Mouse (Mus musculus) kidney, embryonic 16.5 days (tissue): Measurements from ENCODE around the gene Olfr933. TPM values are rescaled to one million over a fixed set of nuclear protein-coding genes. Genes with fewer than 3 reads are reported as not detected.
A peak's percentile ranks its signal among the peaks of the same experiment; 100 is the strongest.

ENCODE experiments used
- ATAC-seq: fragments of 200-750 bp; cut with Nextera tagmentation; 2 replicates; pipeline ENCODE4 v1.8.0; 2017; ENCODE audit warnings: moderate TSS enrichment; ENCODE audit not compliant: low FRiP score, low TSS enrichment
- H3K27ac ChIP-seq: fragments of 300-500 bp; sonication (generic); 2 replicates; pipeline ENCODE4 v1.5.1; 2014; ENCODE audit warnings: low read length
- H3K27me3 ChIP-seq: fragments of 300-500 bp; sonication (generic); 2 replicates; pipeline ENCODE4 v1.6.1; 2014; ENCODE audit warnings: low read length, control low read depth, mixed read lengths; ENCODE audit not compliant: insufficient read depth
- H3K36me3 ChIP-seq: fragments of 300-500 bp; sonication (generic); 2 replicates; pipeline ENCODE4 v1.6.1; 2014; ENCODE audit warnings: low read length, control low read depth, mixed read lengths; ENCODE audit not compliant: insufficient read depth
- H3K4me1 ChIP-seq: fragments of 300-500 bp; sonication (generic); 2 replicates; pipeline ENCODE4 v1.6.1; 2014; ENCODE audit warnings: low read length, control low read depth, mixed read lengths; ENCODE audit not compliant: insufficient read depth
- H3K4me2 ChIP-seq: fragments of 300-500 bp; sonication (generic); replicated peaks from 2 replicates; pipeline ENCODE4 v1.6.1; 2014; ENCODE audit warnings: low read depth, low read length
- H3K4me3 ChIP-seq: fragments of 300-500 bp; sonication (generic); 2 replicates; pipeline ENCODE4 v1.5.1; 2014; ENCODE audit warnings: mild to moderate bottlenecking, low read length
- H3K9ac ChIP-seq: fragments of 300-500 bp; sonication (generic); replicated peaks from 2 replicates; pipeline ENCODE4 v1.6.1; 2014; ENCODE audit warnings: low read length
- H3K9me3 ChIP-seq: fragments of 300-500 bp; sonication (generic); 2 replicates; pipeline ENCODE4 v1.6.1; 2016; ENCODE audit warnings: low read length, control low read depth
- WGBS: fragments of 180-500 bp; shearing (Covaris S2); extraction: QIAGEN DNeasy Blood & Tissue Kit; methylation state at CpG from one replicate; pipeline ENCODE4 v1.1.7; 2014; 5-methylcytosine and 5-hydroxymethylcytosine counted together
- polyA plus RNA-seq: library from polyadenylated mRNA; unstranded; fragments of >200 nt; fragmentation: Nextera tagmentation; extraction: Ambion mirVana; gene quantifications from 2 replicates; pipeline ENCODE4 v1.2.1, GENCODE M21; 2015

The Olfr933 gene
- polyA plus RNA-seq: not detected in 2 replicates

DNA sequence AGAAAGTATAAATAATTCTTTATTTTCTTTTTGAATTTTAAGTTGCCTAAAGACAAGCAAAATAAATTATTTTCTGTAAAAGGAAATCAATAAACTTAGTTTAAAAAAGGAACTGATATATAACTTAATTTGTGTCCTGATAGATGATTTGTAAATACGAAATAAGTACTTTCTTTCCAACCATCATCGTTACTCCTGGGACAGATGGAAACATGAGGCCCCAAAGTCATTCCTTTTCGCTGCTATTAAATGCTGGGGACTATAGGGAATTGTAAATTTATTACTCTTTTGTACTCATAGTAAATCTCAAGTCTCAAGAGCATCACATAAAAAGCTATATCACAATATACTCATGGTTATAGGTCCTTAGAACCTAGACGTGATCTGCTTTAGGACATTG is at the start of gene Olfr933:
Gene Olfr933, plus strand, starts transcription at position 301 of the 400 bp plus-strand sequence.
- H3K4me3 ChIP-seq: no peak within 1 kb of the TSS
- WGBS: 68% methylated on average over 4 of the region's 4 CpGs

DNA sequence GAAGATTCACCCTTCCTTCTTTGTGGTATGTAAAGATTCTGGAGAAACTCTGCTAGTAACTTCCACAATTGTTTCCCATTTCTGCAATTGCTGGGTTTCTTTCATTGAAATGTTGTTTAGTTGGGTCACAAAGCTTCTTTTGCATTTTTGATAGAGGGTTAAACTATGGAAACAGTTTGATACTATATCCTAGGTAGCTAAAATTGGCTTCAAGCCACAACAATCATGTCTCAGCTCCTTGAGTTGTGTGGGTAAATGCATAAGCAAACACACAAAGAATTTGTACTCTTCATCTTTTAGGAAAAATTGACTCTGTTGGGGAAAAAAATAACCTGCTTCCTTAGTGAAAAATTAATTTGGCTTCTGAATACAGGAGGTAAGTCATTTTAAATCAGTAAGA is 42.6 kb upstream of the Olfr933 start, which contains the start of gene Olfr930:
Gene Olfr930, plus strand, starts transcription at position 301 of the 400 bp plus-strand sequence.
- no peaks in the 10 kb centered on the region for H3K4me1 ChIP-seq
- H3K4me3 ChIP-seq: no peak within 1 kb of the TSS
- no peaks in the 10 kb centered on the region for H3K36me3 ChIP-seq
- no peak within 1 kb of the TSS for H3K9ac ChIP-seq
- no peaks in the 10 kb centered on the region for H3K9me3 ChIP-seq
- no peak within 1 kb of the TSS for H3K27ac ChIP-seq
- no peak for ATAC-seq
- H3K4me2 ChIP-seq: no peak within 1 kb of the TSS
- H3K27me3 ChIP-seq: no peaks in the 10 kb centered on the region

More for the DNA sequence above, at the start of gene Olfr933:
- Histone ChIP-seq H3K36me3 (no peaks in the 10 kb centered on the region), H3K4me1 (no peaks in the 10 kb centered on the region), H3K27ac (no peak within 1 kb of the TSS), H3K9me3 (no peaks in the 10 kb centered on the region), H3K9ac (no peak within 1 kb of the TSS), H3K27me3 (no peaks in the 10 kb centered on the region), H3K4me2 (no peak within 1 kb of the TSS)
- ATAC-seq: no peak

DNA sequence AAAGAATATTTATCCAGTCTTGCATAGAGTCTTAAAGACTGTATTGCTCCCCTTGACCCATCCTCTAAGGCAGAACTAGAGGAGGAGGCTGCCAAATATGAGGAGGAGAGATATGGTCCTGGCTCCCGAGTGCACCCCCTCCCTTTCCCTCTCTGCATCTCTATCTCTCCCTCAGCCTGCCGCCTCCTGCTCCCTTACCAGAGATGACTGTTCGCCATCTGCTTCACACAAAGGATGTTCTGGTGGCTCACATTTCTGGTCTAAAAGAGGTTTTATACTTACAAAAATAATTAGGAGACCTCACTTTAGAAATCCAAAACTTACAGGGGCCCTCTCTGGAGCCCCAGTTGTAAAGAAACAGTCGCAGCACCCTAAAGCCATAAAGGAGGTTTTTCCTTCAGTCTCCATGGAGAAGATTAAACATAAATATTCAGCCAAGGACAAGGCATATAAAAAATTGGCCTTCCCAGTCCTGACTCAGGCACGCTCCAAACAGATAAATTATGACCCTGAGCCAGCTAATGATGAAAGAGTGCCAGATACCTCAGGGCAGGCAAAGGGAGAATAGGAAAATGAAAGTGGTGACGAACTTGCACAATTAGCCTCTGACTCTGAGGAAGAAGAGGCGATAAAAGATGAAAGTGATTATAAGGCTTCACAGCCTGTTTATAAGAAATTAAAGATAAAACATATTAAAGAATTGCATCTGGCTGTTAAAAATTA is 18.6 kb upstream of the Olfr933 start:
- Histone ChIP-seq H3K9me3 (no peaks in the 10 kb centered on the region), H3K4me1 (no peaks in the 10 kb centered on the region), H3K4me2 (no peak overlapping the region), H3K4me3 (0 out of 2 replicates have a peak overlapping the region, but pooled peaks have one; percentile 3), H3K27me3 (no peaks in the 10 kb centered on the region), H3K27ac (no peak overlapping the region), H3K36me3 (no peaks in the 10 kb centered on the region), H3K9ac (no peak overlapping the region)
- WGBS: 34% methylated on average over 6 of the region's 7 CpGs
- no peak for ATAC-seq

DNA sequence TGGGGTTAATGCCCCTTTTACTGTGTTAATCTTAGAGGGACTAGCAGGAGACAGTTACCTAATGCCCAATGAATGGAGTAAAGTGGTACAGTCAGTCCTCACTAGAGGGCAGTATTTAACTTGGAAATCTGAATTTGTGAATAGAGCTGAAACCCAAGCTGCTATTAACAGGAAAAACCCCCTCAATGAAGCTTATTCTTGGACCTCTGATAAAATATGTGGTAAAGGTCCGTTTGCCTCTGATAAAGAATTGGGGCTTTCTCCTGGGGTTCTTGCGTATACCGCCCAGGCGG is 18.0 kb upstream of the Olfr933 start:
- no peaks in the 10 kb centered on the region for H3K4me1 ChIP-seq
- no peak overlapping the region for H3K9ac ChIP-seq
- no peak for ATAC-seq
- 77% methylated on average over 4 of the region's 4 CpGs for WGBS
- no peaks in the 10 kb centered on the region for H3K36me3 ChIP-seq
- H3K27ac ChIP-seq: no peak overlapping the region
- H3K4me2 ChIP-seq: no peak overlapping the region
- H3K4me3 ChIP-seq: no peak overlapping the region
- H3K9me3 ChIP-seq: no peaks in the 10 kb centered on the region
- no peaks in the 10 kb centered on the region for H3K27me3 ChIP-seq

DNA sequence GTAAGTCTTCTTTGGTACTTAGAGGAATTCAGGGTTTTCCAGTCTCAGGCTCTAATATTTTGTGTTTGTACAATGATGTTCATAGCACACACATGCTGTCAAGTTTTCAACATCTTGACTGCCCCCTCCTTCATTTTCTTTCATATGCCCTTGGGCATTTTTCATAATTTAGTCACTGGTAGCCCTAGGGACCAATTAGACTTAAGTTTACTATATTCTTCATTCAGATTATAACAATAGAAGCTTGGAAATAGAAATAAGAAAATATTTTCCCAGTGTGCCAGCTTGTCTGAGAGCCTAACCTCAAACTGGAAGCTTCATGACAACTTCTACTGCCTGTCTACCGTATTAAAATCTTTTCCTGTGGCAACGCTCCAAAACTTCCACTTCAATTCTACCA is 16.1 kb downstream of the Olfr933 start, which contains the start of gene Olfr934:
Gene Olfr934, minus strand, starts transcription at position 101 of the 400 bp plus-strand sequence.
- H3K36me3 ChIP-seq: no peaks in the 10 kb centered on the region
- no peak for ATAC-seq
- no peak within 1 kb of the TSS for H3K4me2 ChIP-seq
- H3K4me3 ChIP-seq: no peak within 1 kb of the TSS
- H3K4me1 ChIP-seq: no peaks in the 10 kb centered on the region
- H3K27ac ChIP-seq: no peak within 1 kb of the TSS
- WGBS: 97% methylated on average over 2 of the region's 2 CpGs
- no peaks in the 10 kb centered on the region for H3K27me3 ChIP-seq
- no peaks in the 10 kb centered on the region for H3K9me3 ChIP-seq
- H3K9ac ChIP-seq: no peak within 1 kb of the TSS

DNA sequence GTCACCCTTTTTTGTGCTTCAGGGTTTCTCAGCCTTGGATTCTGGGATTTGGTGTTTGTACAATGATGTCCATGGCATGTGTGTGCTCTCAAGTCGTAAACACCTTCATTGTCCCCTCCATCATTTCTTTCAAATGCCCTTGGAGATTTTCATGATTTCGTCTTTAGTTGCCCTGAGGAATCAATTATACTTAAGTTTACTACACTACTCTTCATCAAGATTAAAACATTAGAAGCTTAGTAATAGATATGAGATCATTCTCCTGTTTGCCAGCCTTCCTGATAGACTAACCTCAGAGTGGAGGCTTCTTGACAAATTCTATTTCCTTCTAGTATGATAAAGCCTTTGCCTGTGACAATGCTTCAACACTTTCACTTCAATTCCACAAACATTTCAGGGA is 27.5 kb downstream of the Olfr933 start, which contains the start of gene Olfr935:
Gene Olfr935, minus strand, starts transcription at position 101 of the 400 bp plus-strand sequence.
- no peaks in the 10 kb centered on the region for H3K9me3 ChIP-seq
- 70% methylated on average over 2 of the region's 2 CpGs for WGBS
- ATAC-seq: no peak
- no peaks in the 10 kb centered on the region for H3K4me1 ChIP-seq
- no peak within 1 kb of the TSS for H3K4me2 ChIP-seq
- H3K4me3 ChIP-seq: no peak within 1 kb of the TSS
- no peak within 1 kb of the TSS for H3K27ac ChIP-seq
- no peak within 1 kb of the TSS for H3K9ac ChIP-seq
- no peaks in the 10 kb centered on the region for H3K36me3 ChIP-seq
- H3K27me3 ChIP-seq: no peaks in the 10 kb centered on the region

DNA sequence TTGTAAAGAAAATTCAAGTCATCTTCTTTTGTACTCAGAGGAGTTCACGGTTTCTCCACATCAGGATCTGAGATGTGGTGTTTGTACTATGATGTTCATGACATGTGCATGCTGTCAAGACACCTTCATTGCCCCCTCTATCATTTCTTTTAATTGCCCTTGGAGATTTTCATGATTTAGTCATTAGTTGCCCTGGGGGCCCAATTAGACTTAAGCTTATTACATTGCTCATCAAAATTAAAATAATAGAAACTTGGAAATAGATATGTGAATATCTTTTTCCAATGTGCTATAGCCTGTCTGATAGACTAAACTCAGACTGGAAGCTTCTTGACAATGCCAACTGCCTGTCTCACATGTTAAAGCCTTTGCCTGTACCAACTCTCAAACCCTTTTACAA is 51.2 kb downstream of the Olfr933 start, which contains the start of gene Olfr146:
Gene Olfr146, minus strand, starts transcription at position 101 of the 400 bp plus-strand sequence.
- no peak within 1 kb of the TSS for H3K4me3 ChIP-seq
- no peaks in the 10 kb centered on the region for H3K9me3 ChIP-seq
- no peak within 1 kb of the TSS for H3K4me2 ChIP-seq
- WGBS: 79% methylated on average over 1 of the region's 1 CpGs
- no peak within 1 kb of the TSS for H3K9ac ChIP-seq
- H3K27ac ChIP-seq: no peak within 1 kb of the TSS
- H3K36me3 ChIP-seq: no peaks in the 10 kb centered on the region
- ATAC-seq: no peak
- H3K27me3 ChIP-seq: no peaks in the 10 kb centered on the region
- H3K4me1 ChIP-seq: no peaks in the 10 kb centered on the region

Other genes starting within 250 kb of the Olfr933 start
- 0.08 TPM in 1 of 2 replicates, not detected in the other for gene Olfr920, start 220.0 kb upstream of the Olfr933 start, polyA plus RNA-seq
- gene Olfr921, start 199.2 kb upstream of the Olfr933 start, polyA plus RNA-seq: not detected in 2 replicates
- not detected in 2 replicates for gene Olfr922, start 157.7 kb upstream of the Olfr933 start, polyA plus RNA-seq
- gene Olfr923, start 145.8 kb upstream of the Olfr933 start, polyA plus RNA-seq: not detected in 2 replicates
- not detected in 2 replicates for gene Olfr924, start 127.9 kb upstream of the Olfr933 start, polyA plus RNA-seq
- not detected in 2 replicates for gene Olfr26, start 117.3 kb upstream of the Olfr933 start, polyA plus RNA-seq
- not detected in 2 replicates for gene Olfr926, start 95.2 kb upstream of the Olfr933 start, polyA plus RNA-seq
- gene Olfr930, start 42.5 kb upstream of the Olfr933 start, polyA plus RNA-seq: not detected in 2 replicates
- gene Olfr934, start 16.0 kb downstream of the Olfr933 start, polyA plus RNA-seq: not detected in 2 replicates
- not detected in 2 replicates for gene Olfr935, start 27.4 kb downstream of the Olfr933 start, polyA plus RNA-seq
- not detected in 2 replicates for gene Olfr146, start 51.1 kb downstream of the Olfr933 start, polyA plus RNA-seq
- not detected in 2 replicates for gene Olfr937, start 92.6 kb downstream of the Olfr933 start, polyA plus RNA-seq
- not detected in 2 replicates for gene Olfr938, start 106.6 kb downstream of the Olfr933 start, polyA plus RNA-seq
- not detected in 2 replicates for gene Olfr27, start 155.8 kb downstream of the Olfr933 start, polyA plus RNA-seq
- gene Olfr943, start 194.0 kb downstream of the Olfr933 start, polyA plus RNA-seq: not detected in 2 replicates
- gene Olfr944, start 229.6 kb downstream of the Olfr933 start, polyA plus RNA-seq: not detected in 2 replicates